Mouse (Mus musculus) testis, adult 2 months (tissue): Measurements from ENCODE around the gene Crtc1.

Source experiments
- CTCF ChIP-seq: fragments of 200-500 bp; IDR thresholded peaks from 2 replicates; pipeline ENCODE4 v1.5.1; 2012; ENCODE audit warnings: low read depth, mild to moderate bottlenecking, inconsistent platforms, low read length, moderate library complexity; ENCODE audit not compliant: control insufficient read depth, insufficient read depth, insufficient replicate concordance
- POLR2A ChIP-seq: fragments of 200-500 bp; IDR thresholded peaks from 2 replicates; pipeline ENCODE4 v1.6.1; 2012; ENCODE audit warnings: low read depth, mild to moderate bottlenecking, inconsistent platforms, low read length, moderate library complexity; ENCODE audit not compliant: control insufficient read depth

- TF ChIP-seq POLR2A (no peak), CTCF (no peak)
These were observed 23.9 kb upstream of the Crtc1 start for GRCm38 (mm10) chr8:70463306-70463705.
